Mouse (Mus musculus): Measurements from ENCODE around the gene Pml.

DNA sequence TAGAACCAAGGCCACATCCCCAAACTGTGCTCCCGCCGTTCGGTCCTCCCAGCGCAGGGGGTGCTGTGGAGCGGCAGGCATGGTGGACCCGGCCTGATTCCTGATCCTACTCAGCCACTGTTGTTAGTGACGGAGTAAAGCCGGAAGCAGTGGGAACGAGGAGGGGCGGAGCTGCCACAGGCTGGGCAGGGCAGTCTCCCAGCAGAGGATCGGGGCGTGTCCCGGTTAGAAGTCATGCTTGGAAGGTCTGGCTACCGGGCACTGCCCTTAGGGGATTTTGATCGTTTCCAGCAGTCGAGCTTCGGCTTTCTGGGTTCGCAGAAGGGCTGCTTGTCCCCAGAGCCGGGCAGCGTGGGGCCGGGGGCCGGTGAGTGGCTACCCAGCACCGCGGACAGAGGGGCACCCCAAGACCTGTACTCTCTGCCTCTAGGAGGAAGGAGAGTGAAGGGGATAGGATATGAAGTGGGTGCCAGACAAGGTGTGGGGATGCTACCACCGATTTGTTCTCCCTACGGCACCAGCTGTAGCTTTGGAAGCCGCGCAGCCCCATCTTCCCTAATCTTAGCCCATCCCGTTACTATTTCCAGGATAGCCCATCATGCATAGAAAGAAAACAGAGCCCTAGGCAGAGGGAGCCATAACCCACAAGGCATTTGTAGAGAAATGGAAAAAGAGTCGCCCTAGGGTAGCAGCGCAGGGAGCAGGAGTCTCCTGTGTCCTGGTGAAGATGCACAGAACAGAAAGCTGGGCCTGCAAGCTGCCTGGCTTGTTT lies 3.6 kb upstream of the Pml start, which contains the start of gene Stoml1:
- TF ChIP-seq CTCF (conservative IDR thresholded peaks at IDR 0.05; ENCODE audit: low read length) (peak; percentile 72), POU5F1 (IDR thresholded peaks at IDR 0.05; ENCODE audit: borderline replicate concordance, low read length) (no peak), NANOG (IDR thresholded peaks at IDR 0.05; ENCODE audit: borderline replicate concordance, low read length) (no peak)

Data from E14TG2a.4 (cell line).